Mouse (Mus musculus) CH12.LX (cell line): ENCODE data around the gene Ttc26.

Experiments used
- CTCF ChIP-seq, 2 experiments: IDR thresholded peaks in 1 of 2; conservative IDR thresholded peaks in 1 of 2; 2 replicates each; pipeline ENCODE4 v1.5.1; 2011 to 2012; ENCODE audit warnings: low read depth in 2 of 2, low read length in 2 of 2, improper control_type of control experiment in 1 of 2, inconsistent platforms in 1 of 2, mild to moderate bottlenecking in 1 of 2, moderate library complexity in 1 of 2
- E2F4 ChIP-seq: IDR thresholded peaks from 2 replicates; pipeline ENCODE4 v1.6.1; 2011; ENCODE audit warnings: low read depth, low read length, improper control_type of control experiment; ENCODE audit not compliant: insufficient replicate concordance
- EP300 ChIP-seq: IDR thresholded peaks from 2 replicates; pipeline ENCODE4 v1.6.1; 2011; ENCODE audit warnings: low read length, improper control_type of control experiment
- GABPA ChIP-seq: IDR thresholded peaks from 2 replicates; pipeline ENCODE4 v1.6.1; 2012; ENCODE audit warnings: low read depth, low read length, improper control_type of control experiment, inconsistent platforms; ENCODE audit not compliant: insufficient replicate concordance
- MAX ChIP-seq: IDR thresholded peaks from 2 replicates; pipeline ENCODE4 v1.6.1; 2011; ENCODE audit warnings: low read length, improper control_type of control experiment
- MAZ ChIP-seq: IDR thresholded peaks from 2 replicates; pipeline ENCODE4 v1.6.1; 2012; ENCODE audit warnings: low read depth, mild to moderate bottlenecking, inconsistent platforms, low read length, improper control_type of control experiment, moderate library complexity
- POLR2A ChIP-seq: IDR thresholded peaks from 2 replicates; pipeline ENCODE4 v1.6.1; 2011; ENCODE audit warnings: low read depth, mild to moderate bottlenecking, improper control_type of control experiment, low read length
- POLR2AphosphoS2 ChIP-seq: IDR thresholded peaks from 2 replicates; pipeline ENCODE4 v1.6.1; 2011; ENCODE audit warnings: low read depth, low read length, improper control_type of control experiment
- SMC3 ChIP-seq: IDR thresholded peaks from 2 replicates; pipeline ENCODE4 v1.6.1; 2011; ENCODE audit warnings: low read depth, low read length, improper control_type of control experiment
- TCF12 ChIP-seq: IDR thresholded peaks from 2 replicates; pipeline ENCODE4 v1.6.1; 2014; ENCODE audit warnings: low read depth, mild to moderate bottlenecking, inconsistent platforms, low read length, improper control_type of control experiment
- USF2 ChIP-seq: conservative IDR thresholded peaks from 2 replicates; pipeline ENCODE4 v1.6.1; 2011; ENCODE audit warnings: low read depth, low read length, improper control_type of control experiment
- ZMIZ1 ChIP-seq: IDR thresholded peaks from 2 replicates; pipeline ENCODE4 v1.6.1; 2012; ENCODE audit warnings: low read depth, mild to moderate bottlenecking, inconsistent platforms, low read length, improper control_type of control experiment

GRCm38 (mm10) chr6:38351930-38352329, 29.3 kb upstream of the Ttc26 start:
- TF ChIP-seq CTCF (conservative IDR thresholded peaks at IDR 0.05 in 1 of 2, IDR thresholded peaks at IDR 0.05 in 1 of 2; ENCODE audit: low read depth in 2 of 2, low read length in 2 of 2), result no peak
- TF ChIP-seq TCF12, result no peak
- no peak for TF ChIP-seq POLR2A
- TF ChIP-seq MAZ, result no peak
- TF ChIP-seq GABPA, result no peak
- TF ChIP-seq POLR2AphosphoS2, result no peak
- TF ChIP-seq SMC3, result no peak
- no peak for TF ChIP-seq E2F4
- no peak for TF ChIP-seq USF2
- no peak for TF ChIP-seq ZMIZ1
- no peak for TF ChIP-seq EP300
- TF ChIP-seq MAX, result no peak
